Mouse (Mus musculus) myocyte (in vitro differentiated cells): ENCODE measurements around the gene Adamtsl4.
A peak's percentile ranks its signal among the peaks of the same experiment; 100 is the strongest.

Source experiments
- CEBPB ChIP-seq: IDR thresholded peaks from 2 replicates; pipeline ENCODE4 v1.6.1; 2011; ENCODE audit warnings: mild to moderate bottlenecking, moderate library complexity; ENCODE audit not compliant: poor library complexity, insufficient read depth, severe bottlenecking
- E2F4 ChIP-seq: IDR thresholded peaks from one replicate; pipeline ENCODE4 v1.6.1; 2011; ENCODE audit warnings: mild to moderate bottlenecking, control low read depth, moderate library complexity; ENCODE audit not compliant: insufficient read depth
- MAX ChIP-seq: IDR thresholded peaks from one replicate; pipeline ENCODE4 v1.6.1; 2011; ENCODE audit warnings: low read depth, mild to moderate bottlenecking, control low read depth
- MYOG ChIP-seq, 3 experiments: IDR thresholded peaks; one replicate each; pipeline ENCODE4 v1.6.1; 2011; ENCODE audit warnings: control low read depth in 2 of 3, low read depth in 2 of 3, mild to moderate bottlenecking in 2 of 3; ENCODE audit not compliant: insufficient read length in 2 of 3, control insufficient read depth in 1 of 3, insufficient read depth in 1 of 3
- POLR2A ChIP-seq: IDR thresholded peaks from one replicate; pipeline ENCODE4 v1.6.1; 2011; ENCODE audit warnings: low read depth, mild to moderate bottlenecking, control low read depth, moderate library complexity; ENCODE audit not compliant: insufficient read length
- POLR2AphosphoS2 ChIP-seq: IDR thresholded peaks from one replicate; pipeline ENCODE4 v1.6.1; 2011; ENCODE audit warnings: low read depth, control low read depth; ENCODE audit not compliant: insufficient read length
- REST ChIP-seq: IDR thresholded peaks from one replicate; pipeline ENCODE4 v1.6.1; 2011; ENCODE audit warnings: mild to moderate bottlenecking, control low read depth, moderate library complexity; ENCODE audit not compliant: insufficient read depth, insufficient read length
- TCF12 ChIP-seq: IDR thresholded peaks from one replicate; pipeline ENCODE4 v1.6.1; 2011; ENCODE audit warnings: mild to moderate bottlenecking, control low read depth; ENCODE audit not compliant: poor library complexity, insufficient read depth, severe bottlenecking
- TCF3 ChIP-seq: IDR thresholded peaks from one replicate; pipeline ENCODE4 v1.6.1; 2011; ENCODE audit warnings: low read depth, control low read depth; ENCODE audit not compliant: insufficient read length
- USF1 ChIP-seq: IDR thresholded peaks from one replicate; pipeline ENCODE4 v1.6.1; 2011; ENCODE audit warnings: low read depth, mild to moderate bottlenecking, control low read depth, moderate library complexity

- TF ChIP-seq MAX (no peak), POLR2A (no peak), E2F4 (no peak), CEBPB (no peak), USF1 (no peak), REST (no peak), TCF3 (no peak), POLR2AphosphoS2 (peak; percentile 25), MYOG (IDR thresholded peaks at IDR 0.05; ENCODE audit: control insufficient read depth in 1 of 3, insufficient read depth in 1 of 3, insufficient read length in 2 of 3, low read depth in 2 of 3) (no peak), TCF12 (no peak)
Observed at GRCm38 (mm10) chr3:95686492-95687167, 1.1 kb downstream of the Adamtsl4 start.
